18 mouse cellular contexts compared by ENCODE assay signal in genomic region chr9:104254408-104255180, GRCm38 (mm10). TPM values are rescaled to one million over a fixed set of nuclear protein-coding genes. Genes with fewer than 3 reads are reported as not detected.
DNase-seq lines count a peak whose midpoint lies in the region; ATAC-seq and TF ChIP-seq lines count a peak whose summit lies in the region.
"Had no signal": no experiment of that assay in that cellular context is flagged by ENCODE, and none has a peak within 500 bp of the region (broad histone marks: within the 10 kb centered on the region; RNA-seq: fewer than 3 reads in every experiment).

No protein-coding gene starts in this region.

- H3K4me2 ChIP-seq in stomach, postnatal 0 days (replicated peaks; ENCODE audit: low read depth) = no peak overlapping the region
- H3K4me2 ChIP-seq: embryonic facial prominence, embryonic 13.5 days; forebrain, embryonic 12.5 days; heart, embryonic 13.5 days; hindbrain, embryonic 14.5 days had no signal

- H3K4me1 ChIP-seq in stomach, postnatal 0 days (replicated peaks; ENCODE audit: control insufficient read depth, insufficient read depth) = no peaks in the 10 kb centered on the region

- TF ChIP-seq CTCF in stomach, postnatal 0 days (IDR thresholded peaks at IDR 0.05; ENCODE audit: low read depth) = no peak

- no peak overlapping the region for H3K4me3 ChIP-seq in stomach, postnatal 0 days (ENCODE audit: low read depth, low read length)
- H3K4me3 ChIP-seq: embryonic facial prominence, embryonic 13.5 days; forebrain, embryonic 12.5 days; heart, embryonic 13.5 days had no signal

- no peaks in the 10 kb centered on the region for H3K27me3 ChIP-seq in stomach, postnatal 0 days (ENCODE audit: control insufficient read depth, insufficient read depth, low read length)
- H3K27me3 ChIP-seq: embryonic facial prominence, embryonic 13.5 days; forebrain, embryonic 12.5 days; heart, embryonic 13.5 days had no signal

- H3K9me3 ChIP-seq in stomach, postnatal 0 days (ENCODE audit: control insufficient read depth, low read length) = no peaks in the 10 kb centered on the region
- H3K9me3 ChIP-seq: embryonic facial prominence, embryonic 13.5 days; forebrain, embryonic 12.5 days; G1E; heart, embryonic 13.5 days had no signal

- peak; percentile 76; the same call in 1 of the 2 replicates for ATAC-seq in frontal cortex, adult (ENCODE audit: low TSS enrichment)
- ATAC-seq in stomach, postnatal 0 days (ENCODE audit: low FRiP score, low TSS enrichment) = 0 out of 2 replicates have a peak, but pooled peaks have one; percentile 26
- ATAC-seq: midbrain, embryonic 16.5 days had no signal

- 57% methylated on average over 9 of the region's 9 CpGs for WGBS in stomach, postnatal 0 days

- no peak overlapping the region for H3K27ac ChIP-seq in stomach, postnatal 0 days (replicated peaks)
- H3K27ac ChIP-seq: embryonic facial prominence, embryonic 13.5 days; forebrain, embryonic 12.5 days; heart, embryonic 13.5 days; hindbrain, embryonic 14.5 days had no signal

- no peak overlapping the region for H3K9ac ChIP-seq in stomach, postnatal 0 days (ENCODE audit: low read length)
- H3K9ac ChIP-seq: embryonic facial prominence, embryonic 13.5 days; forebrain, embryonic 12.5 days; heart, embryonic 13.5 days; hindbrain, embryonic 14.5 days had no signal

- no peaks in the 10 kb centered on the region for H3K36me3 ChIP-seq in stomach, postnatal 0 days (ENCODE audit: control insufficient read depth, insufficient read depth, low read length)
- H3K36me3 ChIP-seq: embryonic facial prominence, embryonic 13.5 days; forebrain, embryonic 12.5 days; heart, embryonic 13.5 days had no signal

- DNase-seq in frontal cortex, postnatal 25 days (ENCODE audit: low spot score in 2 of 2) = no peak
- peak; percentile 51 for DNase-seq in right cerebral cortex, adult 18-20 months
- DNase-seq in right cerebral cortex, postnatal 14 days = no peak
- peak; percentile 19 to 24 for DNase-seq in kidney, postnatal 4 days
- no peak for DNase-seq in stomach, postnatal 0 days (ENCODE audit: low spot score)
- no peak for DNase-seq in adrenal gland, adult (ENCODE audit: inconsistent age in 2 of 2, low spot score in 1 of 2)
- DNase-seq in urinary bladder, postnatal 25 days (ENCODE audit: low spot score) = no peak
- DNase-seq: B cell, adult 2 months; cerebellum, adult 9-10 months; lung, postnatal 14 days; thymus, postnatal 14 days had no signal

- TF ChIP-seq EP300 in stomach, postnatal 0 days (optimal IDR thresholded peaks at IDR 0.05) = no peak

RNA-seq across cellular contexts. Expression of gene Dnajc13, which starts 8.1 kb away (rescaled TPM):
- 10.7 and 11.5 TPM in 2 replicates for polyA plus RNA-seq in stomach, postnatal 0 days (2015; fragmentation: Nextera tagmentation; extraction: Ambion mirVana)

Comparison
In these comparisons a context has a peak if more than half of its experiments do, and no peak if none do; other contexts are left out.
1. DNase-seq: peak in right cerebral cortex, adult 18-20 months (single experiment) and kidney, postnatal 4 days (2 of 2); none in frontal cortex, postnatal 25 days (0 of 2), right cerebral cortex, postnatal 14 days (single experiment), stomach, postnatal 0 days (single experiment), adrenal gland, adult (0 of 2) and urinary bladder, postnatal 25 days (single experiment).